Mouse (Mus musculus) T-helper 17 cell (primary cell): ENCODE measurements around the gene Etv3.

Source experiments
- in situ Hi-C, 2 experiments: fragments of 300-600 bp; cut with MboI, MseI; formaldehyde crosslinking; loops; 1 replicate in 1 of 2; 2 replicates in 1 of 2; pipeline ENCODE4 v1.15.1; 2025; ENCODE audit warnings: high pct_unique_total_duplicates in 2 of 2

The Etv3 gene

DNA sequence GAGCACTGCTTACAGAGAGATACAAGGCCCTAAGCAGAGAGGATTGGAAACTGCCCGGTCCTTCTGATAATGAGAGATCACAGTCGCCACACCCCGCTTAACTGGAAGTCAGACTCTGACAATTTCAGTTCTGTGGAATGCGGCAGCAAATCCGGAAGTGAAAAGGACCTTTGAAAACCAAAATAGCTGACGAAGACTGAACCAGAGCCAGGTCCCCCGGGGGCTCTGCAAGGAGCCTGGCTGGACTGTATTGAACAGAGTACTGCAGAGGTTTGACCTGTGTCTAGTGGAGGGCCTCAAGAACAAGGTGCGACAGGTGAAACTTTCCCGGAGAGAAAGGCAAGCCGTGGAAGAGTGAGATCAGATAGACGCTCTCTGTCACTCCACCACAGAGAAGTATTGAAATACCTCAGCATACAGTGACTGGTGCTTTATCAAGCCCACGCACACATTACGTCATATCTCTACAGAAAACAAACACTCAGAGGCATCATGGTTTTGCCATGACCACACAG, 9.6 kb upstream of the Etv3 start:
- in situ Hi-C loops: loop anchor here in 1 of 2 experiments (25.0 kb wide), 1 partner anchor 1303 kb away; the partner anchor contains the start of gene Lrba

DNA sequence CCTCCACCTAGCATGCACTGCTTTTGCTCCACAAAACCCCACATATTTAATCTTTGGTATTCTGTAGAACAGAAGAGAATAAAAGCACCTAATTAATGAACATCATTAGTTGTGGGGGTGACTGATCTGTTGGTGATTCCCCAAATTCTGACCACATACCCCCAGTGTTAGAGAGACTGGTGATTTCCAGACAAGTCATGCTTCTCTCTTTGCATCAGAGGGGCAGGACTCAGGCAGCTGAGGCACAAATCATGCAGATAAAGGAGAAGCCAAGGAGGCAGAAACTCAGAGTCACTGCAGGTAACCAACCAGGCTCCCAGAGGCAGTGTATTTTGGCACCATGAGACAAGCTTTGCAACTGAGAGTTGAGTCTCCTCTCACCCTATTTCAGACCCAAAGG, 6.8 kb upstream of the Etv3 start:
- in situ Hi-C loops: loop anchor here in 1 of 2 experiments (25.0 kb wide), 1 partner anchor 1306 kb away; the partner anchor contains the start of gene Lrba

DNA sequence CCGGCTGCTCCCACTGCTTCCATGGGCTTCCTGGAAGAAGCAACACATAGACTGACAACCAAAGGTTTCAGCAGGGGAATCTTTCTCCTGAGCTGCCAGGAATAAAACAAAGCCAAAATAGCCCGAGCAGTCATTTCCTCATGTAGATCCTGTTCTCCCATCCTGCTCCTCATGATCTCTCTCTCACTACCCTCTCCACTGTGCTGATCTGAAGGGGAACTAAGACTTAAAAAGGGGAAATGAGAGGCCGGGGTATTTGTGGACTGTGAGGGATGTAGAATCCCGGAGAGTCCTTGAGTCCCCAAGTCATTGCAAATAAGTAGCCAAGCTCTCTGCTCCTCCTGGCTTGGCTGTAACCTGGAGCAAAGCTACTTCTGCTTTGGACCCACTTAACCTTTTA, 4.1 kb upstream of the Etv3 start:
- in situ Hi-C loops: loop anchor here (10.0 to 25.0 kb wide), 2 partner anchors 976 to 1309 kb away; partner anchors contain the start of genes Lrba (in 1 of the 2) and Mab21l2 (in 1 of the 2)

DNA sequence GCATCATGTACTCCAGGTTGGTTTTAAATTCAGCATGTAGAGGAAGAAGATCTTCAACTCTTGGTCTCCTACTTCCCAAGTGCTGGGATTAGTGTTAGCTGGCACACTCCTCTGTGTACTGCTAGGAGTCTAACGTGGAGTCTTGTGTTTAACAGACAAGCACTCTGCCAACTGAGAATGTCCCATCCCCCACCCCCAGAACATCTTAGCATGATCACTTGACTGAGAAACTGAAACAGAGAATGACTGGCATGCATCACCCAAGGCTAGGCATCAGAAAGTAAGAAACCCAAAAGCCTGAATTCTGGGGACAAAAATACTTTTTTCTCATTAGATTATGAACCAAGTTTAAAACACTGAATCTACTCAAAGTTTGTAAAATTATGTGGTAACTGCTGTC, 3.4 kb upstream of the Etv3 start:
- in situ Hi-C loops: loop anchor here (10.0 to 25.0 kb wide), 2 partner anchors 977 to 1310 kb away; partner anchors contain the start of genes Lrba (in 1 of the 2) and Mab21l2 (in 1 of the 2)

DNA sequence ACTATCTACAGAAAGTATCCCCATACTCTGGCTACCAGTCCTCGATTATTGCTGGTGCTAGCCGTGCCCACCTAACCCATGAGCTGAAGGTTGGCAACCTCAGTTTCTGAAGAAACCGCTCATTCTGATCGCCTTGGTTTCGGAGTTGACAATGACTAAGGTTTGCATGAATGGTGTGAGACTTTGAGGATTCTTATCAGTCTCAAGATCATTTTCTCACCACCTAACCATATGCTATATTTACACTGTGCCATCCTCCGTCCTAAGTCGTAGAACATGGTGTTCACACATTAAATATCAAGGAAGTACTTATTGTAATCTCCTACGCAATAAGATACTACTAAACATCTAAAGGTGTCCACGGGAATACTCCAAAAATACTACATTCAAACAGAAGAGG, 1.5 kb upstream of the Etv3 start:
- in situ Hi-C loops: loop anchor here (10.0 to 25.0 kb wide), 2 partner anchors 979 to 1311 kb away; partner anchors contain the start of genes Lrba (in 1 of the 2) and Mab21l2 (in 1 of the 2)

DNA sequence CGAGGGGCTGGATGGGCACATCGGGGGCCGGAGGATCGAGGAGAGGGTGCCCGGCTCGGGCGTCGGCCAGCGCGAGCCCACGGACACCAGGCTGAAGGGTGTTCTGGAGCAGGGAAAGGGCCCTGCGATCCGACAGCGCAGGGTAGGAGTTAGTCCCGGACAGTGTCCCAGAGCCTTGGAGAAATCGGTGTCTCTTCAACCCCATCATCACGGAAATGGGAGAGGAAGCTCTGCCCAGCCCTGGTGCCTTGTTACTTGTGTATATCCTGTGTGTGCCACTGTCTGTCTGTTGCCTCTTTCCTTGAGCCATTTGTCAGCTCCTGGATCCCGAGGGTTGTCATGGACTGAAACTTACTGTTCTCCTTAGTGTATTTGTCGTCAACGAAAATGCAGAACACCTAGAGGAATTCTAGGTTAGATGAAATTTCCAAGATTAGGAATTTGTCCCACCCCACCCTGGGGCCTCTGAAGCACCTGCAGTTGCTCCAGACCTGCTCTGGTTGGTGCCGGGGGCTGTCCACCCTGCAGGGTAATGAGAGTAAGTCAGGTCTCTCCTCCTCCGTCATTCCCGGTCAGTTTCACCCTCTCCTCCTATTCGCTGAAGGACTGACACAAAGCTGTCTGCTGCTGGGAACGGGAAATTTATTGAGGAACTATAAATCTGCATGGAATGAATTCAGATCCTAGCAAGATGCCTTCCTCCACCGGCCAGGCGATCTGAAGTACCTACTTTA, 797 bp downstream of the Etv3 start:
- in situ Hi-C loops: loop anchor here in 1 of 2 experiments (5.0 to 10.0 kb wide), 2 partner anchors 879 to 981 kb away; partner anchors contain the start of gene Mab21l2

DNA sequence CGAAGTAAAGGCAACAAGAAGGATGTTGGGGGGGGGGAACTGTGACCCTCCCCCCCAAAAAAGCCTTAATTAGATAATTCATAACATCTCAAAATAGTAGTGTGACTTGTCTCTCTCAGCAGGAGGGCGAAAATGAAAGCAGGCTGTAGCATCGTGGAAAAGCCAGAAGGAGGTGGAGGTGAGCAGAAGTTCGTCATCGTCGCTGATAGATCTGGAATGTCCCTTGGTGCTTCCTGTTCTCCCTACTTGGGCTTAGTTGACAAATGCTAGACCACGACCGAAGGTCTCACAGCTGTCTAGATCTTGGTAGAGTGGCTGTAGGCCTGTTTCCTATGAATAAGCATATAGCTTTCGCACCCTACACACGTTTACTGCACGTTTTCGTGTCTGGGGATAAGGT, 1.9 kb downstream of the Etv3 start:
- in situ Hi-C loops: loop anchor here in 1 of 2 experiments (5.0 to 10.0 kb wide), 2 partner anchors 880 to 982 kb away; partner anchors contain the start of gene Mab21l2

DNA sequence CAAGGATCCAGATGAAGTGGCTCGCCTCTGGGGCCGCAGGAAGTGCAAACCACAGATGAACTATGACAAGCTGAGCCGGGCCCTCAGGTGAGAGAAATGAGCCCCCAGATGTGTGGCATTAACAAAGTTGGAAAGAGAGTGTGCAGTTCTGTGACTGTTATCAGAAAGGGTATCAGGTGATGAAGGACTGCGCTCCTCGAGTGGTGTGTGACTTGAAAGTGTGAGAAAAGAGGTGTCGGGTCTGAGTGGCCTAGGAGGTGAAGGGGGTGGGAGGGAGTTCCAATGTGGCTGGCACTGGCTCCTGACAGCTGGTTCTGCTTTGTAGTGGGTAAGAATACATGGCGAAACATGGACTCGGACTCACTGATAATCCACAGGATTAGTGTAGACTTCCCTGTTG, 2.8 kb downstream of the Etv3 start:
- in situ Hi-C loops: loop anchor here in 1 of 2 experiments (5.0 to 10.0 kb wide), 2 partner anchors 881 to 983 kb away; partner anchors contain the start of gene Mab21l2

DNA sequence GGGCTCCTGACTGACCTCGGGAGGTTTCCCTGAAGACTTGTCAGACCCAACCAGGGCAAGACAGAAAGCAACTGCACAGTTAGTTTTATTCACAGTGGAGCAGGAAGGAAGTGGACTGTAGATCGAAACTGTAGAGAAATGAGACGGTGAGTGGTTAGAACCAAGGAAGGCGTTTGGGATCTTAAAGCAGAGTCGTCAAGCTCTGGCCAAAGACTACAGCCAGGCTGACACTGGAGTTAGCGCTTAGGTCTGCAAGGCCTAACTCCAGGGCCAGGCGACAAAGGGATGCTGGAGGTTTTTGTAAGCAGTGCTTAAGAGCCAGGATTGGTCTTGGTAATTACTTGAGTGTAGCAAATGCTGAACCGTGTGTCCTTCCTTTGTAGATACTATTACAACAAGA, 3.6 kb downstream of the Etv3 start:
- in situ Hi-C loops: loop anchor here in 1 of 2 experiments (5.0 to 10.0 kb wide), 2 partner anchors 882 to 984 kb away; partner anchors contain the start of gene Mab21l2

DNA sequence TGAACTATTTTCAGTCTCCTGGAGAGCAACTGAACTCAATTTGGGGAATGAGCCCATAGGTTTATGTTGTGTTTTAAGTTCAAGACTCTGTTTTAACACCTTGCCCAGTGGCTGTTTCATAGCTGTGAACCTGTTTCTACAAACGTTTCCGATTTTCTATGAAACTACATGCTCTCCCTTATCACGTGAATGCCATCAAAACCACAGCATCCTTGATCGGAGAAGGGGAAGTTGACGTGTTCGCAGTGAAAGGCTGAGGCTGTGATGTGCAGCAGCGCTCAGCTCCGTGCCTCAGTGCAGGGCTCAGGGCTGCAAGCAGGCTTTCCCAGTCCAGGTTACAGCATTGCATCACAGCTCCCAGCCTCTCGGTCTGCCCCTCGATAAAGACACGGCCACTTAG, 4.4 kb downstream of the Etv3 start:
- in situ Hi-C loops: loop anchor here in 1 of 2 experiments (5.0 to 10.0 kb wide), 2 partner anchors 882 to 985 kb away; partner anchors contain the start of gene Mab21l2

DNA sequence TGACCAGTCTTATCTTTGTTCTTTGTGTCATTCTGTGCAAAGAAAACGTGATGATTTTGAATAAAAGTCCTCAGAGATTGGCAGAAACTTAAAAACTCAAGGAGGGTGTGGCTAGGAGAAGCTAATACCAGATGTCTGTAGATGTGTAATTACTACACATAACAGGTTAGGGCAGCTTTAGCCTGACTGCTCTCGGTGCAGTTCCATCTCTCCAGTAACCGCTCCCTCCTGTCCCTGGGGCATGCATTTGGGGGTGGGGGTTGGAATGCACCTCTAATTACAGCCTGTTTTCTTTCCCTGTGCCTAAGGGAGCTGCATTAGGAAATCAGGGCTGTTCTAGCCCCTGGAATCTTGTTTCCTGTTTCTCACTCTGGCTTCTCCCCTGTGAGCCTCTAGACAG, 5.0 kb downstream of the Etv3 start:
- in situ Hi-C loops: no loop called here

DNA sequence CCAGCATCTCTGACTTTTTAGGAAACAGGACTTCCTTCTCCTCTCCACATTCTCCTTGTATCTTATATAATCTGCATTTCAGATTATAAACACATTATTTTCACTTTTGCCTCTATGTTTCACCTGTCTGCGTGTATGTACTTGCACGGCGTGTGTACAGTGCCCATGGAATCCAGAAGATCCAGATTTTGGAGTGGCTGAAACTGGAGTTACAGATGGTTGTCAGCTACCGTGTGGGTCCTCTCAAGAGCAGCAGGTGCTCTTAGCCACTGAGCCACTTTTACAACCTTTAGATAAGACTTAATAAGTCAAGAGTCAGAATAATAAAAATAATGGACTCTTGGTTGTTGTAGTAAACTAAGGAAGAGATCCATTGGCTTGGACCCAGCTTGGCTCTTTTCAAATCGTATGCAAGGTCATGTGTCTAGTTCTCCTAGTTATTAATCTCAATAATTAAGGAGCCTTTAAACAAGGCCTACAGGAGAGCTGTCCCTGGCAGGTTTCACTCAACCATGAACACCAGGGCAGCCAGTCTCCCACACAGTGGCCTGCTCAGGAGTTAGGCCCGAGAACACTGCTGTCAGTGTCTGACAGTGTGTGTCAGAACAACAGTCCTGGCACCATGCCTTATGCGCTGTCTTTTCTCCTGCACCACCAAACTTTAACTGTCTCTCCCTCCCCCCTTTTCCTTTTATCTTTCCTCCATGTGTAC, 8.6 kb downstream of the Etv3 start:
- in situ Hi-C loops: no loop called here

DNA sequence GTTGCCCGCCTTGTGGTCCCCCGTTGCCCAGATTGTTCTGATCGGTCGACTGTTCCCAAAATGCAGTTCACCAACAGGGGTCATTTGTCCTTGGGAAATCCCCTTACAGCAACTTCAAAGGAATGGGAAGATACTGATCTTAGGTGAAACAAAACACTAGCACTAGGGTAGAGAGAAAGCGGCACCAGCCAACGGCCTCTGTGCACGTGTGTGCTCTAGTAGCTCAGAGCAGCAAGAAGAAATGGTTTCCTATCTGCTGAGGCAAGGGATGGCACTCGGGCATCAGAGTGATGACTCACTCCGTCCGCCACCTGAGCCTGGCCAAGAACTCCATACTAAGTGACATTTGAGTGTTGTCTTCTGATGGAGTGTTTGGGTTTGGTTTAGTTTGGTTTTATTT, 12.8 kb downstream of the Etv3 start:
- in situ Hi-C loops: no loop called here

DNA sequence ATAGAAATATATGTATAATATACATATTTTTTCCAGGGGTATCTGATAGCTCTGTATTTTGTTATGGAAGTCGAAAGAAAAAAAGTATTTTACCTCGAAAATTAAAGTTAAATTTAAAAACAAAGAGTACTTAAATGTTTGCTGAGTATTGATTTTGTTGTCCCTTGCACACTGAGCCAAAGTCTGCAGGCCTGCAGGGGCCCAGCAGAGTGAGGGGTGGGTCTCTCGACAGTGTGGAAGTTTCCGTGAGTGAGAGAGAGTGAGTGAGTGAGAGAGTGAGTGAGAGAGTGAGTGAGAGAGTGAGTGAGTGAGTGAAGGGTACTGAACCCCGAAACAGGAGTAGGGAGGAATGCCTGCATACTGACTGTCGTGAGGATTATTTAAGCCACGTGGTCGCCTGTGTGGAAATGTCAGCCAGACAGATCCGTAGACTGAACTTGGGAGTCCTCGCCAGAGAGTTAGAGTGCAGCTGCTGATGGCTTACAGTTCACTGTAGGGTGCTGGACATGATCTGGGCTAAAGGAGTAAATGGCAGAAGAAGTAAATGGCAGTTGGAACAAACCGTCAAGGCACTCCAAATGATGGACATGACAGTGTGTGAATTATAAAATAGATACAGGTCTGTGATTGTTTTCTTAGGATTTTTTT, 14.9 kb downstream of the Etv3 start:
- in situ Hi-C loops: no loop called here

DNA sequence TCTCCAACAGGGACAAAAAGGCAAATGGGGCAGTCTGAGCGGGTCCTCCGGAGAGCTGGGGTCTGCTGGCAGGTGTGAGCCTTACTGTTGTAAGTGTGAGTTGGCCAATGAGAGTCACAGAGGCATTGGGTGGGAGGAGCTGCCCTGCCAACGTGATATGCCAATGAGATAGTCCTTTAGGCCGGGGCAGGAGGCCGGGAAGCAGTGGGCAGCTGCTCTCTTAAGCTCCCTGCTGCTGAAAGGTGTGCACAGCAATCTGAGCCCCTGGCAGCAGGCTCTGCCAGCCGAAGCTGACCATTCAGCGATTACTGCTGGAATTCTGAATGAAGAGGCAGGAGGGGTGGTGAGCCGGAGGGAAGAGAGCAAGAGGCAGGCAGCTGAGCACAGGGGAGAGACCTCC, 15.5 kb downstream of the Etv3 start:
- in situ Hi-C loops: no loop called here

DNA sequence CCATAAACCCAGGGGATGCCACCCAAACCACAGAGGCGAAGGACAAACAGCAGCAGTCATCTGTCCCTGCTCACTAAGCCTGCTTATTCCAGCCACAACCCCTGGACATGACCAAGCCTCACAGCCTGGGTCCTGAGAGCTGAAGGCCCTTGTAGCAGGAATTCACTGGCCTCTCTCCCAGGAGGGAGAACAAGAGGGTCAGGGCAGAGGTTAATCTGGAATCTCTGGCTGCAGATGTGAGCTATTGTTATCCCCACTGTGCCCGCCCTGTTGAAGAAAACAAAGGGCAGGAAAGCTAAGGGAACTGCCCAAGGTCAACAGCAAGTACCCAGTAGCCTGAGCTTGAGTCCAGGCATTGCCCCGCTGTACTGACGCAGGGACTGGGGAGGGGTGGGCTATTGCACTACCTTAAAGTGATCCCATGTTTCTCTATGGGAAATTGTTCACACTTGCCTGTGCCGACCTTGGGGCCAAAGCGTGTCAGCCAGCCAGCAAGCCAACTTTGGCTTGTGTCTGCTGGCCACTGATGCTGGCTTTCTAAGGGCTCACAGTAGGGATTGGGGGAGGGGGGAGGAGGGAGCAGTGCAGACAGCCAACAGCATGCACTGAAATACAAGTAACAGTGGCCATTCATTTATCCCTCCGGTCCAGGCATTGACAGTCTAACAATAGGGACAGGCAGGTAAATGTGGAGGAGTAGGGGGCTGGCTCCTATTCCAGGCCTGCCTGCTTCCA, 17.4 kb downstream of the Etv3 start:
- in situ Hi-C loops: no loop called here

DNA sequence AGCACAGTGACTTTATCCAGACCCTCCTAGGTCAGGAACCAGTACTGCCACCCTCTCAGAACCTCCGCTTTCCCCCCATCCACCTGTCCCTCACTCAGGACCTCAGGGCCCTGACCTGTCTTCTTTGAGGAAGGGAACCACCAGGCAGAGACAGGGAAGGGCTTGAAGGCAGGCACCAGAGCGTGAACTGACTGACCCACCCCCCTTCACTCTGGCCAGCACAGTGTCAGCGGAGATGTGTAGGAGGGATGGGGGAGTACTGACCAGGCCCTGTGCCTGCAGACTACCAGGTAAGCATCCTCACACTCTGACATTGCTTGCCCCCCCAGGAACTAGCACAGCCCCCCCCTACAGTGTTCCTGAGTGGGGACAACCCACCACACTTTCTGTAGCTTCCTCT, 20.3 kb downstream of the Etv3 start:
- in situ Hi-C loops: no loop called here

DNA sequence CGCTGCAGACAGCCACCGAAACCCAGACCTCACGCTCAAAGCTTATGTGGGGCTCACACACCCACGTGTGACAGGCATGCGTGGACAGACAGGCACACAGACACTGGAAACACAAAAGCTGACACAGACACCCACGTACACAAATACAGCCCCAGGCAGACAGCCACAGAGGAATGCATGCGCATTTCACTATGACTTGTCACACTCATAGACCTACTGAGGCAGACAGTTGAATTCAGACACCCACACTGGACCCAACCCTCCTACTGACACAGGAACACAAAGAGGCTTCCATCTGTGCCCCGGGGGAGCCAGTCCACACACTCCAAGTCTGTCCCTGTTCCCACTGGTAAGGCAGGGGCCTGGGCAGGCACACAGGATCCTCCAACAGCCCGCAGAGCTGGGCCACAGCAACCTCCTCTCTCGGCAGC, 21.1 kb downstream of the Etv3 start:
- in situ Hi-C loops: no loop called here

DNA sequence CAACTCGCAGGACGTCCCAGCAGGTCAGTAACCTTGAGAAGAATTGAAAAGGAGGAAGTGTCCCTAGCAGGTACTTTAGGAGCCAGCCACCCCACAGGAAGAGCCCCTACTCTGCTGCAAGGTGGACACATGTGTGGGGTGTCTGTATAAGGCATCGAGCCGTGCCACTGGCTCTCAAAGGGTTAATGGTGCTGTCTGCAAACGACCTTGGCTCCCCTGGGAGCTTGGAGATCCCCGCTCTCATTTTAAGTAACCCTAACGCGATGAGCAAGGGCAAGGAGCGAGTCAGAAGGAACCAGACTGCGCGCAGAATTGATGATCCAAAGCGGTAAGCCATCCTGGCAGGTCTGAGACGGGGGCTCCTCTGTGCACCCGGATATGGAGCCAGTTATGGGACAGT, 24.7 kb downstream of the Etv3 start:
- in situ Hi-C loops: no loop called here

DNA sequence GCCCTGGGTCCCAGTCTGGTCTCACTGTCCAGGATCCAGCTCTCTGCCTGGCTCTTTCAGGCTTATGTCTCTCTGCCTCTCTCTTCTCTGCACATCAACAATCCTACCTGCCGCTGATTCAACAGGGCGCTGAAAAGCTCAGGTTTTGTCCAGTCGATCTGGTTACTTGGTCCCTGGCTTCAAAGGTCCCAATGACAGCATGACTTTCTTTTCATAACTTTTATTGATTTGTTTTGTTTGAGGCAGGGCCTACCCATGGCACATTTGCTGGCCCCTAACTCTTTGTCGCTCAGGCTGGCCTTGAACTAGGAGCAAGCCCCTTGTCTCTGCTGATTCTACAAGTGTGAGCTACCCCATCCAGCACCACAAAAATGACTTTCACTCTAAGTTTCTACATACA, 27.1 kb downstream of the Etv3 start:
- in situ Hi-C loops: no loop called here
